Mouse (Mus musculus) brain, embryonic 14.5 days (tissue): ENCODE results near the gene Tenm2. TPM values are rescaled to one million over a fixed set of nuclear protein-coding genes. Genes with fewer than 3 reads are reported as not detected.

Experiments
- DNase-seq: peaks from one replicate; pipeline ENCODE4 v3.0.0-alpha.2; 2011; ENCODE audit warnings: low read depth
- CTCF ChIP-seq: fragments of 200-500 bp; IDR thresholded peaks from 2 replicates; pipeline ENCODE4 v1.5.1; 2012; ENCODE audit warnings: inconsistent platforms, mild to moderate bottlenecking, moderate library complexity, borderline replicate concordance; ENCODE audit not compliant: insufficient read depth, insufficient read length; ENCODE audit errors: extremely low read depth
- POLR2A ChIP-seq: fragments of 200-500 bp; IDR thresholded peaks from 2 replicates; pipeline ENCODE4 v1.6.1; 2012; ENCODE audit warnings: mild to moderate bottlenecking, inconsistent platforms, borderline replicate concordance; ENCODE audit not compliant: poor library complexity, insufficient read depth, insufficient read length, severe bottlenecking; ENCODE audit errors: extremely low read depth
- polyA plus RNA-seq: library from polyadenylated mRNA; depleted of rRNA; stranded (reverse); fragments of >200 nt; gene quantifications from 2 replicates; pipeline ENCODE4 v1.2.3, GENCODE M21; 2012

The Tenm2 gene
- polyA plus RNA-seq, 1 experiment = 47.2 TPM

GRCm38 (mm10) chr11:36746286-36746685 is 489.5 kb downstream of the Tenm2 start:
- TF ChIP-seq CTCF (no peak), POLR2A (no peak)
- DNase-seq = peak; percentile 46

- TF ChIP-seq POLR2A = no peak
- TF ChIP-seq CTCF = no peak
- DNase-seq = peak; percentile 83
These were observed 508.0 kb downstream of the Tenm2 start for GRCm38 (mm10) chr11:36727800-36728199.

GRCm38 (mm10) chr11:36702881-36703280 is 532.9 kb downstream of the Tenm2 start:
- DNase-seq = no peak
- TF ChIP-seq POLR2A = no peak
- no peak for TF ChIP-seq CTCF

- TF ChIP-seq CTCF (no peak), POLR2A (no peak)
- DNase-seq = no peak
These were observed 534.8 kb downstream of the Tenm2 start for GRCm38 (mm10) chr11:36700951-36701350.

- TF ChIP-seq CTCF (no peak), POLR2A (no peak)
- peak; percentile 67 for DNase-seq
These were observed 535.6 kb downstream of the Tenm2 start for GRCm38 (mm10) chr11:36700131-36700530.

- no peak for DNase-seq
- no peak for TF ChIP-seq POLR2A
These were observed 537.5 kb downstream of the Tenm2 start for GRCm38 (mm10) chr11:36698268-36698667.

GRCm38 (mm10) chr11:36697816-36698215 is 537.9 kb downstream of the Tenm2 start:
- no peak for DNase-seq
- TF ChIP-seq POLR2A = no peak
- no peak for TF ChIP-seq CTCF

GRCm38 (mm10) chr11:36697021-36697639 is 538.6 kb downstream of the Tenm2 start:
- no peak for TF ChIP-seq CTCF
- no peak for TF ChIP-seq POLR2A

GRCm38 (mm10) chr11:36694810-36695209 is 541.0 kb downstream of the Tenm2 start:
- peak; percentile 78 for DNase-seq

More at GRCm38 (mm10) chr11:36697021-36697639, 538.6 kb downstream of the Tenm2 start:
- peak; percentile 96 for DNase-seq

GRCm38 (mm10) chr11:36692637-36693036 is 543.1 kb downstream of the Tenm2 start:
- DNase-seq = no peak
- no peak for TF ChIP-seq POLR2A
- no peak for TF ChIP-seq CTCF

More at GRCm38 (mm10) chr11:36694810-36695209, 541.0 kb downstream of the Tenm2 start:
- TF ChIP-seq CTCF (0 out of 2 replicates have a peak, but pooled peaks have one; percentile 5), POLR2A (no peak)

- DNase-seq = no peak
- TF ChIP-seq POLR2A = no peak
- no peak for TF ChIP-seq CTCF
These were observed 544.9 kb downstream of the Tenm2 start for GRCm38 (mm10) chr11:36690826-36691225.

GRCm38 (mm10) chr11:36686253-36686652 is 549.5 kb downstream of the Tenm2 start:
- no peak for TF ChIP-seq POLR2A

More at GRCm38 (mm10) chr11:36686253-36686652, 549.5 kb downstream of the Tenm2 start:
- no peak for DNase-seq
